Mouse (Mus musculus) forebrain, embryonic 11.5 days (tissue): ENCODE data around the gene Pxylp1. TPM values are rescaled to one million over a fixed set of nuclear protein-coding genes. Genes with fewer than 3 reads are reported as not detected.

Experiments
- ATAC-seq: fragments of 200-750 bp; cut with Nextera tagmentation; replicated peaks from 2 replicates; pipeline ENCODE4 v1.8.0; 2017; ENCODE audit warnings: moderate TSS enrichment; ENCODE audit not compliant: low FRiP score
- DNase-seq: peaks from one replicate; pipeline ENCODE4 v3.0.0-alpha.2; 2017; ENCODE audit warnings: low spot score
- H3K27ac ChIP-seq: fragments of 300-500 bp; sonication (generic); 2 replicates; pipeline ENCODE4 v1.5.1; 2014; ENCODE audit warnings: low read depth, low read length
- H3K27me3 ChIP-seq: fragments of 300-500 bp; sonication (generic); 2 replicates; pipeline ENCODE4 v1.6.1; 2014; ENCODE audit warnings: mild to moderate bottlenecking, low read length, mixed read lengths; ENCODE audit not compliant: control insufficient read depth, insufficient read depth
- H3K36me3 ChIP-seq: fragments of 300-500 bp; sonication (generic); 2 replicates; pipeline ENCODE4 v1.6.1; 2014; ENCODE audit warnings: mild to moderate bottlenecking, low read length, moderate library complexity, mixed read lengths; ENCODE audit not compliant: control insufficient read depth, insufficient read depth
- H3K4me1 ChIP-seq: fragments of 300-500 bp; sonication (generic); replicated peaks from 2 replicates; pipeline ENCODE4 v1.6.1; 2014; ENCODE audit warnings: low read length, mixed read lengths; ENCODE audit not compliant: control insufficient read depth, insufficient read depth
- H3K4me2 ChIP-seq: fragments of 300-500 bp; sonication (generic); 2 replicates; pipeline ENCODE4 v1.6.1; 2014; ENCODE audit warnings: low read depth, mild to moderate bottlenecking, low read length, moderate library complexity, mixed read lengths; ENCODE audit not compliant: severe bottlenecking
- H3K4me3 ChIP-seq: fragments of 300-500 bp; sonication (generic); 2 replicates; pipeline ENCODE4 v1.5.1; 2014; ENCODE audit warnings: low read depth, low read length
- H3K9ac ChIP-seq: fragments of 300-500 bp; sonication (generic); 2 replicates; pipeline ENCODE4 v1.6.1; 2014; ENCODE audit warnings: low read length
- H3K9me3 ChIP-seq: fragments of 300-500 bp; sonication (generic); 2 replicates; pipeline ENCODE4 v1.6.1; 2016; ENCODE audit warnings: low read length, mixed read lengths; ENCODE audit not compliant: control insufficient read depth
- WGBS: fragments of 180-500 bp; shearing (Covaris S2); extraction: QIAGEN DNeasy Blood & Tissue Kit; methylation state at CpG from one replicate; pipeline ENCODE4 v1.1.7; 2014; 5-methylcytosine and 5-hydroxymethylcytosine counted together
- polyA plus RNA-seq: library from polyadenylated mRNA; unstranded; fragments of >200 nt; fragmentation: Nextera tagmentation; extraction: Ambion mirVana; gene quantifications from 2 replicates; pipeline ENCODE4 v1.2.1, GENCODE M21; 2014

The Pxylp1 gene
- polyA plus RNA-seq, 1 experiment from 2014 or later = 34.0 TPM

DNA sequence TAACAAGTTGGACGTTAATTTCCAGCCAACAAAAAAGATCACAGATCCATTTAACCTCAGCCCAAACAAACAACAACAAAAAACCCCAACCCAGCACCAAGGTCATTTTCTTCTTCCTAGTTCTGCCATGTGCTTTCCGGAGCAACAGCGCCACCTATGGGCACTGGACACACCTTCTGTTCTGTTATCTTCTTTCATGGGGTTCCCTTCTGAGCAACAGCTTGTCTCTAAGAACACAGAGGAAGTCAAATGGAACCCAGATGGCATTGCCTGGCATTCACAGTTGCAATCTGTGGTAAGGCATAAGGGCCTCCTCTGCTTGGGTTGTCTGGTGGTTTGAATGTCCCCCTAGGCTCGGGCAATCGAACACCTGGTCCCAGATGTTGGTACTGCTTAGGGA, 19.4 kb downstream of the Pxylp1 start:
- ATAC-seq (no peak), DNase-seq (no peak)
- WGBS = 80% methylated on average over 5 of the region's 5 CpGs
- H3K4me3 ChIP-seq = no peak overlapping the region
- no peaks in the 10 kb centered on the region for H3K36me3 ChIP-seq
- H3K4me2 ChIP-seq = no peak overlapping the region
- no peak overlapping the region for H3K27ac ChIP-seq
- H3K4me1 ChIP-seq = 0 out of 2 replicates have a peak, but pooled peaks cover 1% of the 10 kb centered on the region
- no peaks in the 10 kb centered on the region; the same call in 1 of the 2 replicates for H3K9me3 ChIP-seq
- no peaks in the 10 kb centered on the region for H3K27me3 ChIP-seq
- no peak overlapping the region for H3K9ac ChIP-seq

DNA sequence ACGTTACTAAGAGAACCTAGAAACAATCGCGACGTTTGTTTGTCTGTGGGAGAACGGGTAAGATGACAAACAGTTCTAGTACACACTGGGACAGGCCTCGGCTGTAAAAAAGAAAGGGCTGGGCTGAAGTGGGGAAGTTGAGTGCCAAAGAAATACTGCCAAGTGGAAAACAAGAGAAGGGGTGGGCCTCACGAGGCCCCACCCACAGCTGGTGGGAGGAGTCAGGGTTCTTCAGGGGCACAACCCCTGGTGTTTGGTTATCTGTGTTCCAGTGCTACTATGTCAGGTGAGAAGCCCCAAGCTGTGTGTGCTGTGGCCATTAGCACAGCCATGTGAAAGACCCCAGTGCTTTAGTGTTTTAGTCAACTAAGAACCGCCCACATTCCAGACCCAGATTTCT, 22.4 kb downstream of the Pxylp1 start:
- DNase-seq (no peak), ATAC-seq (no peak)
- Histone ChIP-seq H3K9me3 (no peaks in the 10 kb centered on the region; the same call in 1 of the 2 replicates), H3K4me3 (no peak overlapping the region), H3K36me3 (no peaks in the 10 kb centered on the region), H3K4me1 (no peaks in the 10 kb centered on the region), H3K27ac (no peak overlapping the region), H3K9ac (no peak overlapping the region), H3K27me3 (no peaks in the 10 kb centered on the region), H3K4me2 (no peak overlapping the region)
- 81% methylated on average over 8 of the region's 8 CpGs for WGBS

DNA sequence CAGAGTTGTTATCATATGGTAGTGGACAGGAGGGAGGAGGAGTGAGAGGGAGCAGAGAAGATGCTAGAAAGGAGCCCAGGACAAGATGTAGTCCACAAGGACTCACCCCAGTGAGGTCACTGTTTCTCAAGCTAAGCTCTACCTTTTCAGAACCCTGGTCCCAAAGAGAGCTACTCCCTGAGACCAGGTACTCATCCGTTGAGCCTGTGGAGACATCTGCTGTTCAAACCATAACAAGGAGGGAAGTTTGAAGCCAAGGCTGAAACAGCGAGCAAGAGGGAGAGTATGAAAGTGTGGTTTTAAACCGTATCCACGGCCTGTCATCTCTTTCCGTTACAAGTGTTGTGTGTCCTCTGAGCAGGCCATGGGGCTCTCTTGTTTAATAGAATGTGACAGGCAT, 22.9 kb downstream of the Pxylp1 start:
- 98% methylated on average over 5 of the region's 5 CpGs for WGBS
- ATAC-seq (no peak), DNase-seq (no peak)
- no peak overlapping the region for H3K4me3 ChIP-seq
- H3K27me3 ChIP-seq = no peaks in the 10 kb centered on the region
- H3K9ac ChIP-seq = no peak overlapping the region
- H3K4me1 ChIP-seq = no peaks in the 10 kb centered on the region
- H3K27ac ChIP-seq = no peak overlapping the region
- H3K4me2 ChIP-seq = no peak overlapping the region
- no peaks in the 10 kb centered on the region; the same call in 1 of the 2 replicates for H3K9me3 ChIP-seq
- H3K36me3 ChIP-seq = no peaks in the 10 kb centered on the region

DNA sequence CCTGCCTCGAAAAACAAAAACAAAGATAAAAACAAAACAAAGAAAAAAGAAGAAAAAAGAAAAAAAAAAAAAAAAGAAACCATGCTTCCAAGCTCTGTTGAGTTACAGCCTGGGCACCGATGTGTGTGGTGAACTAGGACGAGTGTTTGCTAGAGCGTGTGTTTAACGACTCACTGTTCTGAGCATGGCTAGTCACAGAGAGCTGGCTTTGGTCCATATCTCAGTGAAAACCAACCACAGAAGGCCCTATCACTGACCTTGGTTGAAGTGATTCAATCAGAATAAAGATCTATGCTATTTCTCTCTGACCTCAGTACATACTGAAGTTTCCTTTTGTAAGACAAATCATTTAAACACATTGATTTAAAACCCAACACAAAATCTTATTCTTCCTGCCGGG, 23.9 kb downstream of the Pxylp1 start:
- Histone ChIP-seq H3K4me1 (no peaks in the 10 kb centered on the region), H3K4me2 (no peak overlapping the region), H3K36me3 (no peaks in the 10 kb centered on the region), H3K27ac (no peak overlapping the region), H3K27me3 (no peaks in the 10 kb centered on the region), H3K4me3 (no peak overlapping the region), H3K9me3 (no peaks in the 10 kb centered on the region; the same call in 1 of the 2 replicates), H3K9ac (no peak overlapping the region)
- ATAC-seq (no peak), DNase-seq (no peak)
- WGBS = 93% methylated on average over 6 of the region's 6 CpGs

DNA sequence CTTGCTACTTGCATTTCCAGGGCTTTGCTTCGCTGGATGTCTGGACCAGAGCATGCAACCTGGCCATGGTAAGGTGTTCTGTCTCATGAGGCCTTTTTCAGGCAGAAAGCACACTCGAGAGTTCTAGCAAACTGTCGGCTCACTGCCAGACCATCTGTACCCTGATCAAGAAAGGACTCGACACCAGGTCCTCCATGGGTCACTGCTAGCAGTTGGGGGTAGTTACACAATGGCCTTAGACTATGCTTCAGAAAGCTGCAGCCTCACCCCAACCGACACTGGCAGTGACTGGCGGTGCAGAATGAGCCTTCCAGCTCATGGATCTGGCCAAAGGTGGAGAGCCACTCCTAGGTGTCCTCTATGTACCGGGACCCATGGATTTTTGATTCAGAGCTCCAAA, 25.3 kb downstream of the Pxylp1 start:
- Histone ChIP-seq H3K4me3 (no peak overlapping the region), H3K9me3 (no peaks in the 10 kb centered on the region; the same call in 1 of the 2 replicates), H3K27ac (no peak overlapping the region), H3K9ac (no peak overlapping the region), H3K36me3 (no peaks in the 10 kb centered on the region), H3K27me3 (no peaks in the 10 kb centered on the region), H3K4me2 (no peak overlapping the region), H3K4me1 (no peaks in the 10 kb centered on the region)
- 58% methylated on average over 7 of the region's 7 CpGs for WGBS
- DNase-seq (no peak), ATAC-seq (no peak)

DNA sequence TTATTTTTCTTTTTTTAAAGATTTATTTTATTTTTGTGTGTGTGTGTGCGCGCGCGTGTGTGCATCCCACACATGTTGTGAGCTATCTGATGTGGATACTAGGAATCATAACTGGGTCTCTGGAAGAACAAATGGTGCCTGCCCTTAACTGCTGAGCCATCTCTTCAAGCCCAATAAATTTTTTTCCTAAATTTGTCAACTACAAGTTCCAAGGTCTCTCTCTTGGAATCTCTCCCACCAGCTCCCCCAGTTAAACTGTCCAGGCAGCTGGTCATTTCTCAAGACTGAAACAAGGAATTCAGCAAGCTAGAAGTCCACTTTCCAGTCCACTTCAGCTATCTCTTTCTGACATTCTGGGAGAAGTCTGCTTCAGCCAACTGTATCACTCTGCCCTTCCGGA, 26.3 kb downstream of the Pxylp1 start:
- Histone ChIP-seq H3K36me3 (no peaks in the 10 kb centered on the region), H3K9me3 (no peaks in the 10 kb centered on the region), H3K9ac (no peak overlapping the region), H3K4me2 (no peak overlapping the region), H3K4me1 (no peaks in the 10 kb centered on the region), H3K4me3 (no peak overlapping the region), H3K27me3 (no peaks in the 10 kb centered on the region), H3K27ac (no peak overlapping the region)
- 98% methylated on average over 5 of the region's 5 CpGs for WGBS
- DNase-seq (no peak), ATAC-seq (no peak)

DNA sequence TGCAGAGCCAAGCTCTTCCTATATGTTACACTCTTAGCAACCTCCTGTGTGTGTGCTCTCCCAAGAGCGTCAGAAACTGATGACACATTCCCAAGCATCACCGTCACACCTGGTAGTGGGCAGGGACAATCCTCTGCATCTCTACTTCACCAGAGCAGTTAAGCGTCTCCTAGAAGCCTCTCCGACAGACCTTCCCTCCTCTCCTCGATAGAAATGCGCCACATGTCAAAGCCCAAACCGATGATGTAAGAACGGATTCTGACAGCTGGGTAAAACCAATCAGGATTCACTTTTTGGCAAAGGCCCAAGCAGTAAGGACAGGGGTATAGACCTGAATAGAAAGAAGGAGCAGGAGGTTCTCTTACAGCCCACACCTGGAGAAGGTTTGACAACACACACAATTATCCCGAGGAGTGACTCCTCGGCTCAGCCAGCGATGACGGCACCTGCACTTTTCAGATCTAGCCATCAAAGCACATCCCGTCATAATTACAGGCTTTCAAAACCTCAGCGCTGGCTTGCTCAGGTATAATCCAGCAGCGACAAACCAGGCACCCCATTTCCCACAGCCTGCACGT, 26.9 kb downstream of the Pxylp1 start:
- H3K27ac ChIP-seq = no peak overlapping the region
- ATAC-seq = no peak
- no peak overlapping the region for H3K9ac ChIP-seq
- H3K4me1 ChIP-seq = no peaks in the 10 kb centered on the region
- DNase-seq = no peak
- H3K27me3 ChIP-seq = no peaks in the 10 kb centered on the region
- H3K4me2 ChIP-seq = no peak overlapping the region
- no peak overlapping the region for H3K4me3 ChIP-seq
- H3K9me3 ChIP-seq = no peaks in the 10 kb centered on the region
- WGBS = 90% methylated on average over 16 of the region's 16 CpGs
- H3K36me3 ChIP-seq = no peaks in the 10 kb centered on the region

DNA sequence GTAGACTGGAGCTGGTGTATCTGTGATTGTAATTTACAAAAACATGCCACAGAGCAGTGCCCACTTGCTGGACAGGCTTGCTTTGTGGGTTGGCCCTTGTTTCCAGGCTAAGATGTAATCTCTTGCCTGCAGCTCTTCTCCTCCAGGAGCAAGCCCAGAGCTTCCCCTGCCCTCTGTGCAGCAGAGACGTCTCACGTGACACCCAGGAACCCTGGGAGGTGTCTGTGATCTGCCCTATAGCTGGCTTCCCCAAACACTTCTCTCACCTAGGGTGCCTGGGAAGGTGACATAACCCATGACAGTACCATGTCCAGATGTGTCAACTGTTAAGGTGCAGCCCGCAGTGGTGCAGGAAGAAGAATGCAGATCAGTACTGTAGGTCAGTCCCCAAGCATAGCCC, 28.9 kb downstream of the Pxylp1 start:
- Histone ChIP-seq H3K4me3 (no peak overlapping the region), H3K9me3 (no peaks in the 10 kb centered on the region), H3K4me2 (no peak overlapping the region), H3K4me1 (no peaks in the 10 kb centered on the region), H3K27me3 (no peaks in the 10 kb centered on the region), H3K9ac (no peak overlapping the region), H3K36me3 (no peaks in the 10 kb centered on the region), H3K27ac (no peak overlapping the region)
- no peak for DNase-seq
- WGBS = 72% methylated on average over 3 of the region's 3 CpGs
- ATAC-seq = no peak

DNA sequence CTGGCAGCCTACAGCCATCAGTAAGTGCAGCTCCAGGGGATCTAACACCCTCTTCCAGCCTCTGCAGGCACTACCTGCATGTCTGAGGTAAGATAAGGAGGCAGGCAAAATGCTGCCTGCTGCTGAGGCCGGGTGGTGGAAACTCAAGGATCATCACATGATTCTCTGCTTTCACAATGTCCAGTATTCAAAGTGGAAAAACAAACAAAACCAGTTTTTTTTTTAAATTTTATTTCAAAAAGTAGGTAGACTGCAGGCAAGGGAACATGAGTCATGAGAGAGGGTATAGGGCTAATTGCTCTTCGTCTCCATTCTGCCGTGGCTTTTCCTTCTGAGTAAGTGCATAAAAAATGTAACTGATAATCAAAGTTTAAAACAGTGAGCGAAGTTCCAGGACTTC, 29.6 kb downstream of the Pxylp1 start:
- H3K27ac ChIP-seq = no peak overlapping the region

More for the DNA sequence above, 29.6 kb downstream of the Pxylp1 start:
- H3K4me1 ChIP-seq = no peaks in the 10 kb centered on the region
- H3K4me2 ChIP-seq = no peak overlapping the region
- no peaks in the 10 kb centered on the region for H3K36me3 ChIP-seq
- ATAC-seq (no peak), DNase-seq (no peak)
- H3K9me3 ChIP-seq = no peaks in the 10 kb centered on the region
- 85% methylated on average over 4 of the region's 4 CpGs for WGBS
- H3K4me3 ChIP-seq = no peak overlapping the region
- no peaks in the 10 kb centered on the region for H3K27me3 ChIP-seq
- no peak overlapping the region for H3K9ac ChIP-seq
